Comparison of ENCODE assay signal across 3 mouse cellular contexts in genomic region chr3:85920671-85921070, GRCm38 (mm10). TPM values are rescaled to one million over a fixed set of nuclear protein-coding genes. Genes with fewer than 3 reads are reported as not detected.
"Had no signal": no experiment of that assay in that cellular context is flagged by ENCODE, and none has a peak within 500 bp of the region (broad histone marks: within the 10 kb centered on the region; RNA-seq: fewer than 3 reads in every experiment).

No protein-coding gene starts in this region.

RNA-seq across cellular contexts. Expression of gene Gm37240, which starts 33.4 kb away (rescaled TPM):
- polyA plus RNA-seq: macrophage had no signal

RNA-seq across cellular contexts. Expression of gene Glt28d2, which starts 33.4 kb away (rescaled TPM):
- polyA plus RNA-seq: macrophage; midbrain, embryonic 10.5 days; midbrain, embryonic 13.5 days had no signal
